Mouse (Mus musculus) limb, embryonic 11.5 days (tissue): Measurements from ENCODE around the gene Esd. TPM values are rescaled to one million over a fixed set of nuclear protein-coding genes. Genes with fewer than 3 reads are reported as not detected.

Experiments
- polyA plus RNA-seq: library from polyadenylated mRNA; unstranded; fragments of >200 nt; fragmentation: Nextera tagmentation; extraction: Ambion mirVana; gene quantifications from 2 replicates; pipeline ENCODE4 v1.2.1, GENCODE M21; 2014

Gene Esd
- polyA plus RNA-seq, 1 experiment from 2014 or later = 358 TPM

Other genes with a start within 250 kb of the Esd start
- 0.06 and 0.29 TPM in 2 replicates for gene Htr2a, start 91.5 kb upstream of the Esd start, polyA plus RNA-seq
- 11.3 and 12.9 TPM in 2 replicates for gene Lrch1, start 215.6 kb downstream of the Esd start, polyA plus RNA-seq